Mouse (Mus musculus) kidney, postnatal 0 days (tissue): ENCODE measurements around the gene Ptgir. TPM values are rescaled to one million over a fixed set of nuclear protein-coding genes. Genes with fewer than 3 reads are reported as not detected.

Source experiments
- ATAC-seq: fragments of 200-750 bp; cut with Nextera tagmentation; replicated peaks from 2 replicates; pipeline ENCODE4 v1.8.0; 2017; ENCODE audit warnings: low read depth, moderate number of reproducible peaks, moderate TSS enrichment, moderate library complexity; ENCODE audit not compliant: low FRiP score
- DNase-seq: peaks from one replicate; pipeline ENCODE4 v3.0.0-alpha.2; 2016; ENCODE audit warnings: low spot score
- H3K27ac ChIP-seq: fragments of 300-500 bp; sonication (generic); 2 replicates; pipeline ENCODE4 v1.5.1; 2014; ENCODE audit warnings: mild to moderate bottlenecking
- H3K27me3 ChIP-seq: fragments of 300-500 bp; sonication (generic); 2 replicates; pipeline ENCODE4 v1.6.1; 2014; ENCODE audit warnings: low read length, mixed read lengths; ENCODE audit not compliant: insufficient read depth
- H3K36me3 ChIP-seq: fragments of 300-500 bp; sonication (generic); 2 replicates; pipeline ENCODE4 v1.6.1; 2014; ENCODE audit warnings: low read length, mixed read lengths; ENCODE audit not compliant: insufficient read depth
- H3K4me1 ChIP-seq: fragments of 300-500 bp; sonication (generic); replicated peaks from 2 replicates; pipeline ENCODE4 v1.6.1; 2014; ENCODE audit warnings: antibody characterized with exemption, low read length, mixed read lengths; ENCODE audit not compliant: insufficient read depth
- H3K4me2 ChIP-seq: fragments of 300-500 bp; sonication (generic); 2 replicates; pipeline ENCODE4 v1.6.1; 2014; ENCODE audit warnings: mild to moderate bottlenecking, low read length, moderate library complexity, mixed read lengths
- H3K4me3 ChIP-seq: fragments of 300-500 bp; sonication (generic); replicated peaks from 2 replicates; pipeline ENCODE4 v1.5.1; 2014; ENCODE audit warnings: low read depth, low read length
- H3K9ac ChIP-seq: fragments of 300-500 bp; sonication (generic); 2 replicates; pipeline ENCODE4 v1.6.1; 2014; ENCODE audit warnings: low read depth, low read length
- H3K9me3 ChIP-seq: fragments of 300-500 bp; sonication (generic); replicated peaks from 2 replicates; pipeline ENCODE4 v1.6.1; 2016; ENCODE audit warnings: low read length, inconsistent platforms, mixed read lengths
- CTCF ChIP-seq: IDR thresholded peaks from 2 replicates; pipeline ENCODE4 v1.5.1; 2016; ENCODE audit warnings: antibody characterized with exemption, low read depth, mild to moderate bottlenecking, moderate library complexity
- WGBS: fragments of 180-500 bp; shearing (Covaris S2); extraction: QIAGEN DNeasy Blood & Tissue Kit; methylation state at CpG from one replicate; pipeline ENCODE4 v1.1.7; 2014; 5-methylcytosine and 5-hydroxymethylcytosine counted together
- polyA plus RNA-seq: library from polyadenylated mRNA; unstranded; fragments of >200 nt; fragmentation: Nextera tagmentation; extraction: Ambion mirVana; gene quantifications from 2 replicates; pipeline ENCODE4 v1.2.1, GENCODE M21; 2015

The Ptgir gene
- polyA plus RNA-seq, 1 experiment from 2014 or later: 2.3 TPM

DNA sequence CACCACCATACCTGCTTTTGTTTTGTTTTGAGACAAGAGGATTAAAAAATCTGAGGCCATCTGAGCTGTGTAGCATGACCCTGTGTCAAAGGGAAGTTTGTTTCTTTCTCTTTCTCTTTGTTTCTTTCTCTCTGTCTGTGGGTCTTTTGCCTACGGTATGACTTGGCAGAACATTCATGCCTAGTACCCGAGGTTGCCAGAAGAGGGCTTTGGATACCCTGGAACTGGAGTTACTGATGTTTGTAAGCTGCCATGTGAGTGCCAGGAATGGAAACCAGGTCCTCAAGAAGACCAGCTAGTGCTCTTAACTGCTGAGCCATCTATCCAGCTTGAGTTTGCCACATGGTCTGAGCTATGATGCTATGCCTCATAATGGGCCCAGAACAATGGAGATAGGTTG lies 22.1 kb downstream of the Ptgir start:
- no peak overlapping the region for H3K27ac ChIP-seq
- no peaks in the 10 kb centered on the region for H3K27me3 ChIP-seq
- H3K4me2 ChIP-seq: no peak overlapping the region
- H3K4me3 ChIP-seq: no peak overlapping the region
- WGBS: 52% methylated on average over 2 of the region's 2 CpGs
- DNase-seq (no peak), ATAC-seq (no peak)
- no peaks in the 10 kb centered on the region for H3K4me1 ChIP-seq
- no peak for TF ChIP-seq CTCF
- H3K36me3 ChIP-seq: no peaks in the 10 kb centered on the region
- no peak overlapping the region for H3K9ac ChIP-seq
- no peaks in the 10 kb centered on the region for H3K9me3 ChIP-seq

DNA sequence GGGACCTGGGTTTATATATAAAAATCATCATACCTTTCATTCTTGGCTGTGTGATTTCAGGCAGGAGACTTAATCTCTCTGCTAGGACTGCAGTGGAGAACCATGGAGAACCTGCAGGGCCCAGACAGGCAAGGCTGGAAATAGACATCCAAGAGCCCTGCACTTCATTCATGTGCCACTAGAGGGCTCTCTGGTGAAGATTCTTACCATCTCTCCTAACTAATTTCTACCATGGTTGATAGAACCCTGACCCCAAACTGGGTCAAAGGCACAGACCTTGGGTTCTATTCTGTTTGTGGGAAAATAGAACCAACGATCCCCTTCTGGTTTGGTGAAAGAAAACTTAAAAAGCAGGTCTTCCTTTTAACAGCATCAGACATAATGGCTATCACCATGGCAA lies 24.6 kb downstream of the Ptgir start:
- WGBS: 6% methylated on average over 1 of the region's 1 CpGs
- Histone ChIP-seq H3K4me2 (no peak overlapping the region), H3K9ac (no peak overlapping the region), H3K36me3 (no peaks in the 10 kb centered on the region), H3K27me3 (no peaks in the 10 kb centered on the region), H3K27ac (no peak overlapping the region), H3K4me1 (no peaks in the 10 kb centered on the region), H3K9me3 (no peaks in the 10 kb centered on the region), H3K4me3 (no peak overlapping the region)
- no peak for ATAC-seq
- peak; percentile 66 for DNase-seq
- TF ChIP-seq CTCF: peak; percentile 80

DNA sequence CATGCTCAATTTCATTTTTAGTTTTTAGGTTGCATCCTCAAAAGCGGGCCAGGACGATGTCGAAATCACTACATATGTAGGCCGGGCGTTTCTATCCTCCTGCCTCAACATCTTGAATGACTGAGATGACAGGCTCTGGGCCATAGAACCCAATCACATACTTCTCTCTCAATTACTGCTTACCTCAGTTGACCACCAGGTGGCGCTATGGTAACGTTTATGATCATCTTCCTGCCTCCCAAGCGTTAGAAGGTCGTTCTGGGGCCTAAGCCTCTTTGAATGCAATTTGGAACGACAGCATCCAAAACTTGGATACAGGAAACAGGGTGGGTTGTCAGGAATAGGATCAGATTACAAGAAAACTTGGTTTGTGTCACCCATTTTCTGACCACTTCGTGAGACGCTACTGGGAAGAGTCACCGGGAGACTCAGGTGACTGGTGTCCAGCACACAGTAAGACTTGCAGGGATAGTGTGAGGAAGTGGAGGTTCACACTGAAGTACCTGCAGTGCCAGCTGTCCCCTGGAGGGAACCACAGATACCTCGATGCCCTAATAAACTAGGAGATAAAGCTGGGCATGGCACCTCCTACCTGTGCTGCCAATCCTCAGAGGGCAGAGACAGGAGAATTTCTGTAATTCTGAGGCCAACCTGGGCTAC lies 25.8 kb downstream of the Ptgir start:
- H3K9me3 ChIP-seq: no peaks in the 10 kb centered on the region
- no peak overlapping the region for H3K4me2 ChIP-seq
- H3K9ac ChIP-seq: no peak overlapping the region
- no peaks in the 10 kb centered on the region for H3K36me3 ChIP-seq
- H3K4me3 ChIP-seq: no peak overlapping the region
- TF ChIP-seq CTCF: peak; percentile 91
- H3K27me3 ChIP-seq: no peaks in the 10 kb centered on the region
- H3K27ac ChIP-seq: no peak overlapping the region
- WGBS: 19% methylated on average over 14 of the region's 14 CpGs
- peak; percentile 93 for DNase-seq
- ATAC-seq: peak; percentile 30
- H3K4me1 ChIP-seq: no peaks in the 10 kb centered on the region

DNA sequence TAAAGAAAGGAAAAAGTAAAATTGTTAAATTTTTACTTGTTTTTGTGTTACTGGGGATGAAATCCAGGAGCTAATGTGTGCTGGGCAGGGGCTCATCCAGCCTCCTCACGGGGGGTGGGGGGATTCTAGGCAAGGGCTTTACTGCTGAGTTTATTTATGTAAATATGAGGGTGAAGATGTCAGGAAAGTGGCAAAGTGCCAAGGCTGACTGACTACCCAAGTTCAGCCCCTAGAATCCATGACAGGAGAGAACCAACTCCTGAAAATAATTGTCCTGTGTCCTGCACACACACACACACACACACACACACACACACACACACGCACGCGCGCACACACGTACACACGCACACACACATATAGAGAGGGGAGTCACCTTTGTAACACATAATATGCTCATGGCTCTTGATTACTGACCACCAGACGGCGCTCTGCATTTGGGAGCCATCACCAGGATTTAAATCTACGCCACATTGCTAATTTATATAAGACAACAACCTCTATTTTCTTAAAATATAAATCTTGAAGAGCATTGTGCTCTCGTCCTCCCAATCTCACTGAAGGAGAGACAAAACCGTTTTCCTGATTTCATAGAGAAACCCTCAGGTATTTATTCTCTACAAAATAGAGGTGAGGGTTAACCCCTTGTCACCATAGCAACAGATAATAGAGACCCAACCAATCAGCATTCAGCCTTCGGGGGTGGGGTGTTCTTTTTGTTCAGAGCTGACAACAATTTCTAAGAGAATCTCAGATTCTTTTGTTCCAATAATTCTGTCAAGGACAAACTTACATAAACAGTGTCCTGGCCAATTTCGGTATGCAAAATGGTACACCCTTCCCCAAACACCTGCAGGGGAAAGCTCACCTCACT lies 26.7 kb downstream of the Ptgir start:
- Histone ChIP-seq H3K4me3 (no peak overlapping the region), H3K4me1 (no peaks in the 10 kb centered on the region), H3K9me3 (no peaks in the 10 kb centered on the region), H3K27me3 (no peaks in the 10 kb centered on the region), H3K36me3 (no peaks in the 10 kb centered on the region), H3K9ac (no peak overlapping the region), H3K4me2 (no peak overlapping the region), H3K27ac (no peak overlapping the region)
- TF ChIP-seq CTCF: peak; percentile 83
- 35% methylated on average over 14 of the region's 14 CpGs for WGBS
- no peak for ATAC-seq
- DNase-seq: peak; percentile 84

DNA sequence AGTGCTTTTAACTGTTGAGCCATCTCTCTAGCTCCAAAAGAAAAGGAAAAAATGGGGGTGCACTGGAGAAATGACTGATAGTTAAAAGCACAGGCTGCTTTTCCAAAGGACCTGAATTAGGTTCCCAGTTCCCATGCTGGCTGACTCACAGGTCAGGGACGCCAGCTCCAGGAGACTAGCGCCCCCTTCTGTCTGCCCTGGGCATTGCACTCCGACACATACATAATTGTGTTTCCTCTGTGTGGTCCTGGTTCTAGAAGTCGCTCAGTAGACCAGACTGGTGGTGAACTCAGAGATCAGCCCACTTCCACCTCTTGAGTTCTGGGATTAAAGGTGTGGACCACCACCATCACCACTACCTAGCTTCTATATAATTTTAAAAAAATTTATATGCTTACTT lies 31.0 kb downstream of the Ptgir start:
- no peaks in the 10 kb centered on the region for H3K36me3 ChIP-seq
- no peaks in the 10 kb centered on the region for H3K9me3 ChIP-seq
- TF ChIP-seq CTCF: peak; percentile 43; the same call in 1 of the 2 replicates
- no peaks in the 10 kb centered on the region for H3K27me3 ChIP-seq
- no peak overlapping the region for H3K4me2 ChIP-seq
- H3K4me3 ChIP-seq: no peak overlapping the region
- DNase-seq: no peak
- ATAC-seq: no peak
- WGBS: 50% methylated on average over 4 of the region's 4 CpGs
- H3K4me1 ChIP-seq: no peaks in the 10 kb centered on the region
- no peak overlapping the region for H3K9ac ChIP-seq
- no peak overlapping the region for H3K27ac ChIP-seq

DNA sequence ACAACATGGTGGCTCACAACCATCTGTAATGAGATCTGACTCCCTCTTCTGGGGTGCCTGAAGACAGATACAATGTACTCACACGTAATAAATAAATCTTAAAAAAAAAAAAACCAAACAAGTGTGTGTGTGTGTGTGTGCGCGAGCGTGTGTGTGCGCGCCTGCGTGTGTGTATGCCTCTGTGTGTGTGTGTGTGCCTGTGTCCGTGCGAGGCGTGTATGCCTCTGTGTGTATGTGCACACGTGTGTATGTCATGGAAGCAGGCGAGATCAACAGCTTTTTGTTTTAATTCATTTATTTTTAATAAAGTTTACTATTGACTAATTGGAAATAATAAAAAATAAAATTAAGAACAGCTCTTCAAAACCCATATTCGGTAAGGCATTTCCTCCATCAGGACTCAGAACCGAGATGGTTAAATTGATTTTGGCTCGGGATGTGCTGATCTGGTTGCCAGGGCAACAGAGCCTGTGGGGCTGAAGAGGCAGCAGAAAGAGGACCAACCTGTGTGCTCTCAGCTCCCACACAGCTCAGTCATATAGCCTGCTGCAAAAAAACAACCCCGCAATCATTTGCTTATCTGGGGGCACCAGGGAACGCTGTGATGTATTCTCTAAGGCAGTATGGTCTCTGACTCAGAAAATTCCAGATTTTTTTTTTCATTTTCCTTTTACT lies 32.0 kb downstream of the Ptgir start:
- Histone ChIP-seq H3K27me3 (no peaks in the 10 kb centered on the region), H3K9me3 (no peaks in the 10 kb centered on the region), H3K36me3 (no peaks in the 10 kb centered on the region), H3K4me1 (no peaks in the 10 kb centered on the region), H3K9ac (no peak overlapping the region), H3K4me2 (no peak overlapping the region), H3K27ac (no peak overlapping the region), H3K4me3 (no peak overlapping the region)
- DNase-seq: no peak
- TF ChIP-seq CTCF: no peak
- 66% methylated on average over 17 of the region's 17 CpGs for WGBS
- ATAC-seq: no peak
